Mouse (Mus musculus) forebrain, postnatal 0 days (tissue): ENCODE measurements around the gene Abr. TPM values are rescaled to one million over a fixed set of nuclear protein-coding genes. Genes with fewer than 3 reads are reported as not detected.
A peak's percentile ranks its signal among the peaks of the same experiment; 100 is the strongest.

ENCODE experiments used
- ATAC-seq: fragments of 200-750 bp; cut with Nextera tagmentation; 2 replicates; pipeline ENCODE4 v1.8.0; 2017; ENCODE audit warnings: mild to moderate bottlenecking, moderate library complexity
- DNase-seq: peaks from one replicate; pipeline ENCODE4 v3.0.0-alpha.2; 2015
- H3K27ac ChIP-seq: fragments of 300-500 bp; sonication (generic); 2 replicates; pipeline ENCODE4 v1.5.1; 2014; ENCODE audit warnings: low read depth, mild to moderate bottlenecking, antibody characterized with exemption, low read length, moderate library complexity, mixed read lengths
- H3K27me3 ChIP-seq: fragments of 300-500 bp; sonication (generic); 2 replicates; pipeline ENCODE4 v1.6.1; 2014; ENCODE audit warnings: mild to moderate bottlenecking, low read length, mixed read lengths; ENCODE audit not compliant: insufficient read depth
- H3K36me3 ChIP-seq: fragments of 300-500 bp; sonication (generic); 2 replicates; pipeline ENCODE4 v1.6.1; 2014; ENCODE audit warnings: mild to moderate bottlenecking, moderate library complexity; ENCODE audit not compliant: insufficient read depth
- H3K4me1 ChIP-seq: fragments of 300-500 bp; sonication (generic); 2 replicates; pipeline ENCODE4 v1.6.1; 2014; ENCODE audit warnings: antibody characterized with exemption; ENCODE audit not compliant: insufficient read depth
- H3K4me2 ChIP-seq: fragments of 300-500 bp; sonication (generic); 2 replicates; pipeline ENCODE4 v1.6.1; 2014; ENCODE audit warnings: low read depth, mild to moderate bottlenecking, moderate library complexity
- H3K4me3 ChIP-seq: fragments of 300-500 bp; sonication (generic); 2 replicates; pipeline ENCODE4 v1.5.1; 2014; ENCODE audit warnings: low read depth, low read length, mixed read lengths
- H3K9ac ChIP-seq: fragments of 300-500 bp; sonication (generic); 2 replicates; pipeline ENCODE4 v1.6.1; 2014; ENCODE audit warnings: mild to moderate bottlenecking
- H3K9me3 ChIP-seq: fragments of 300-500 bp; sonication (generic); 2 replicates; pipeline ENCODE4 v1.6.1; 2016; ENCODE audit warnings: low read length
- CTCF ChIP-seq: sonication (generic); IDR thresholded peaks from 2 replicates; pipeline ENCODE4 v1.5.1; 2016; ENCODE audit warnings: antibody characterized with exemption, control low read depth, low read depth
- WGBS: fragments of 180-500 bp; shearing (Covaris S2); extraction: QIAGEN DNeasy Blood & Tissue Kit; methylation state at CpG from one replicate; pipeline ENCODE4 v1.1.7; 2014; 5-methylcytosine and 5-hydroxymethylcytosine counted together
- polyA plus RNA-seq: library from polyadenylated mRNA; unstranded; fragments of >200 nt; fragmentation: Nextera tagmentation; extraction: Ambion mirVana; gene quantifications from 2 replicates; pipeline ENCODE4 v1.2.1, GENCODE M21; 2015
- total RNA-seq: library from RNA; depleted of rRNA; stranded (reverse); fragments of >200 nt; gene quantifications from 2 replicates; pipeline ENCODE4 v1.2.3, GENCODE M21; 2014

Abr gene
- total and polyA plus RNA-seq, 2 experiments from 2014 or later: 110 to 262 TPM

- TF ChIP-seq CTCF: peak; percentile 77
- no peak overlapping the region for H3K4me2 ChIP-seq
- no peaks in the 10 kb centered on the region for H3K9me3 ChIP-seq
- ATAC-seq: 0 out of 2 replicates have a peak, but pooled peaks have one; percentile 23
- no peaks in the 10 kb centered on the region for H3K36me3 ChIP-seq
- no peaks in the 10 kb centered on the region for H3K27me3 ChIP-seq
- no peak overlapping the region for H3K4me3 ChIP-seq
- H3K4me1 ChIP-seq: no peaks in the 10 kb centered on the region
- H3K9ac ChIP-seq: no peak overlapping the region
- peak; percentile 82 for DNase-seq
- 5% methylated on average over 10 of the region's 10 CpGs for WGBS
- no peak overlapping the region for H3K27ac ChIP-seq
Measured at GRCm38 (mm10) chr11:76655106-76655505, 33.0 kb upstream of the Abr start.

- no peaks in the 10 kb centered on the region for H3K27me3 ChIP-seq
- 38% methylated on average over 3 of the region's 3 CpGs for WGBS
- no peak for ATAC-seq
- H3K36me3 ChIP-seq: no peaks in the 10 kb centered on the region
- no peaks in the 10 kb centered on the region for H3K9me3 ChIP-seq
- no peak for TF ChIP-seq CTCF
- no peak overlapping the region for H3K27ac ChIP-seq
- no peaks in the 10 kb centered on the region for H3K4me1 ChIP-seq
- H3K4me3 ChIP-seq: no peak overlapping the region
- H3K9ac ChIP-seq: no peak overlapping the region
- no peak for DNase-seq
- no peak overlapping the region for H3K4me2 ChIP-seq
Measured at GRCm38 (mm10) chr11:76652838-76653334, 30.8 kb upstream of the Abr start.

GRCm38 (mm10) chr11:76650862-76651560 lies 28.9 kb upstream of the Abr start:
- Histone ChIP-seq H3K36me3 (no peaks in the 10 kb centered on the region), H3K27me3 (no peaks in the 10 kb centered on the region), H3K27ac (no peak overlapping the region), H3K9ac (no peak overlapping the region), H3K4me3 (no peak overlapping the region), H3K9me3 (no peaks in the 10 kb centered on the region), H3K4me2 (no peak overlapping the region), H3K4me1 (peaks cover 5% of the 10 kb centered on the region; the same call in 1 of the 2 replicates)
- peak; percentile 49 for DNase-seq
- TF ChIP-seq CTCF: no peak
- ATAC-seq: 0 out of 2 replicates have a peak, but pooled peaks have one; percentile 26
- WGBS: 50% methylated on average over 14 of the region's 14 CpGs

- Histone ChIP-seq H3K4me1 (peaks cover 5% of the 10 kb centered on the region; the same call in 1 of the 2 replicates), H3K4me2 (peak overlapping the region; percentile 36), H3K36me3 (no peaks in the 10 kb centered on the region), H3K9ac (no peak overlapping the region), H3K27me3 (no peaks in the 10 kb centered on the region), H3K4me3 (0 out of 2 replicates have a peak overlapping the region, but pooled peaks have one; percentile 3), H3K9me3 (no peaks in the 10 kb centered on the region), H3K27ac (0 out of 2 replicates have a peak overlapping the region, but pooled peaks have one; percentile 29)
- peak; percentile 81 for TF ChIP-seq CTCF
- DNase-seq (peak; percentile 79), ATAC-seq (peak; percentile 53)
- WGBS: 5% methylated on average over 9 of the region's 9 CpGs
Measured at GRCm38 (mm10) chr11:76647500-76647899, 25.4 kb upstream of the Abr start.

- WGBS: 5% methylated on average over 7 of the region's 7 CpGs
- Histone ChIP-seq H3K36me3 (no peaks in the 10 kb centered on the region), H3K9ac (no peak overlapping the region)
Measured at GRCm38 (mm10) chr11:76647062-76647461, 24.9 kb upstream of the Abr start.

GRCm38 (mm10) chr11:76645955-76646354 lies 23.8 kb upstream of the Abr start:
- no peak overlapping the region for H3K27ac ChIP-seq
- no peaks in the 10 kb centered on the region for H3K36me3 ChIP-seq
- H3K4me2 ChIP-seq: peak overlapping the region; percentile 47
- WGBS: 0% methylated on average over 19 of the region's 19 CpGs
- H3K9me3 ChIP-seq: no peaks in the 10 kb centered on the region
- no peaks in the 10 kb centered on the region for H3K27me3 ChIP-seq
- no peak overlapping the region for H3K9ac ChIP-seq
- ATAC-seq: peak; percentile 85
- TF ChIP-seq CTCF: peak; percentile 97
- H3K4me3 ChIP-seq: peak overlapping the region; percentile 25
- H3K4me1 ChIP-seq: peaks cover 5% of the 10 kb centered on the region; the same call in 1 of the 2 replicates
- peak; percentile 95 for DNase-seq

More at GRCm38 (mm10) chr11:76647062-76647461, 24.9 kb upstream of the Abr start:
- H3K27me3 ChIP-seq: no peaks in the 10 kb centered on the region
- 0 out of 2 replicates have a peak overlapping the region, but pooled peaks have one; percentile 3 for H3K4me3 ChIP-seq
- DNase-seq (peak; percentile 70), ATAC-seq (peak; percentile 72)
- H3K9me3 ChIP-seq: no peaks in the 10 kb centered on the region
- H3K4me1 ChIP-seq: peaks cover 5% of the 10 kb centered on the region; the same call in 1 of the 2 replicates
- H3K4me2 ChIP-seq: peak overlapping the region; percentile 36
- TF ChIP-seq CTCF: no peak
- H3K27ac ChIP-seq: no peak overlapping the region

GRCm38 (mm10) chr11:76645036-76645435 lies 22.9 kb upstream of the Abr start:
- Histone ChIP-seq H3K4me2 (no peak overlapping the region), H3K9me3 (no peaks in the 10 kb centered on the region), H3K27ac (no peak overlapping the region), H3K4me3 (no peak overlapping the region), H3K9ac (no peak overlapping the region), H3K36me3 (no peaks in the 10 kb centered on the region), H3K27me3 (no peaks in the 10 kb centered on the region), H3K4me1 (peaks cover 5% of the 10 kb centered on the region; the same call in 1 of the 2 replicates)
- TF ChIP-seq CTCF: no peak
- DNase-seq (no peak), ATAC-seq (no peak)
- WGBS: 80% methylated on average over 9 of the region's 9 CpGs
